Mouse (Mus musculus): ENCODE measurements around the gene Gpr146. TPM values are rescaled to one million over a fixed set of nuclear protein-coding genes. Genes with fewer than 3 reads are reported as not detected.

Gene Gpr146
- polyA plus RNA-seq, 1 experiment, result not detected

DNA sequence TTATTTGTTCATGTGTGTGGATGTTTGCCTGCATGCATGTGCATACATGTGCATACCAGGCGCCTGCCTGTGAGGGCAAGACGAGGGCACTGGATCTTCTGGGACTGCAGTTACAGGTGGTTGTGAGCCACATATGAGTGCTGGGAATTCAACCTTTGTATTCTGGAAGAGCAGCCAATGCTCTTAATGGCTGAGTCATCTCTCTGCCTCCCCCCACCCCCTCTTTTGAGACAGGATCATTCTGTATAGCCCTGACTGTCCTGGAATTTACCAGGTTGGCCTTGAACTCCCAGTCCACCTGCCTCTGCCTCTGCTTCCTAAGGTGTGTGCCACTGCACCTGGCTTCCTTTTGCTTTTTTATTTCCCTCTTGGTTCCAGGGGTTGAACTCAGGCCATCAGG, 2.7 kb upstream of the Gpr146 start:
- Histone ChIP-seq H3K4me1 (ENCODE audit: control insufficient read depth, insufficient read depth, low read length) (peaks cover 34% of the 10 kb centered on the region), H3K27ac (ENCODE audit: insufficient read depth, low read depth, low read length) (no peak overlapping the region), H3K4me3 (ENCODE audit: insufficient read depth, low read depth, low read length) (no peak overlapping the region)
- TF ChIP-seq POLR2A (IDR thresholded peaks at IDR 0.05; ENCODE audit: insufficient read depth, low read depth, low read length) (no peak), CTCF (IDR thresholded peaks at IDR 0.05; ENCODE audit: insufficient read depth, low read depth, low read length) (no peak)
- 85% methylated on average over 2 of the region's 2 CpGs for WGBS

DNA sequence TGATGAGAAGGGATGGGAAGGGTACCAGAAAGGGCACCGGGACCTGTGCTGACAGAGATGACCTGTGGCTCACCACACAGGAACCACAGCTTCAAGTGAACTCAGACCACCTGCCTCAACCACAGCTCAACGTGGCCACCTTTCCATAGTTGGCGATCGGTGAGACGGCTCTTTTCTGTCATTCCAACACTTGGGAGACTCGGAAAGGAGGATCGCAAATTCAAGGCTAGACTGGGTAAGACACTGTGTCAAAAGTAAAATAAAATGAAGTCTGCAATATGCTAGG, 717 bp downstream of the Gpr146 start:
- TF ChIP-seq POLR2A (IDR thresholded peaks at IDR 0.05; ENCODE audit: insufficient read depth, low read depth, low read length), result no peak
- no peak for TF ChIP-seq CTCF (IDR thresholded peaks at IDR 0.05; ENCODE audit: insufficient read depth, low read depth, low read length)
- Histone ChIP-seq H3K4me3 (ENCODE audit: insufficient read depth, low read depth, low read length) (no peak overlapping the region), H3K27ac (ENCODE audit: insufficient read depth, low read depth, low read length) (no peak overlapping the region), H3K4me1 (ENCODE audit: control insufficient read depth, insufficient read depth, low read length) (peaks cover 46% of the 10 kb centered on the region)
- WGBS, result 92% methylated on average over 7 of the region's 7 CpGs

DNA sequence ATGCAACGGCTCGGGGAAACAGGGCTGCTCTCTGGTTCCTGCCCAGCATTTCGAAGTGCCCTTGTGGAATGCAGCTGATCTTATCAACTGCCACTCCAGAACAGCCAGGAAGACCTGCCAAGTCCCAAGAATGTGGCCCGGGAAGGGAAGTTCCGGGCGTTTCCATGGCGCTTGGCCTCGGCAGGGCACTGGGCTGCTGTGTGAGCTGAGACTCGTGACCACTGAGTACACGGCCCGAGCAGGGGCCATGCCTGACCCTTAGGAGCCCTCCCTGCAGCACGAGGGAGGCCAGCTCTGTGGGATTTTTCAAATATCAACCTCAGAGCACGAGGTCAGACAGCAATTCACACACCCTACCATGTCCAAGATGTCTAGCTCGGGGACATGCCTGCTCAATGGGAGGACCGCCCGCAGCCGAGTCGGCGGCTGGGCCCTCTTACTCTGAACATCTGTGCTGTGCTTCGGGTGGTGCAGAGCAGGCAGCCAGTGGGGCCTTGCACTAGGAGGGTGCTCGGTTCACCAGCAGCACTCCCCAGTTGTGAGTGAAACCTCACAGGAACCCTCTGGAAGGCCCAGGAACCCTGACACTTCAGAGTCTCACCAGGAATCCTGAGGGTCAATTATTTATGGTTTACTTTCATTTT, 1.6 kb downstream of the Gpr146 start:
- whole genome bisulfite sequencing, result 72% methylated on average over 21 of the region's 21 CpGs
- no peak overlapping the region for H3K4me3 ChIP-seq (ENCODE audit: insufficient read depth, low read depth, low read length)
- TF ChIP-seq CTCF (IDR thresholded peaks at IDR 0.05; ENCODE audit: insufficient read depth, low read depth, low read length) (no peak), POLR2A (IDR thresholded peaks at IDR 0.05; ENCODE audit: insufficient read depth, low read depth, low read length) (no peak)
- H3K27ac ChIP-seq (ENCODE audit: insufficient read depth, low read depth, low read length), result peak overlapping the region; percentile 59
- H3K4me1 ChIP-seq (ENCODE audit: control insufficient read depth, insufficient read depth, low read length), result peaks cover 51% of the 10 kb centered on the region

DNA sequence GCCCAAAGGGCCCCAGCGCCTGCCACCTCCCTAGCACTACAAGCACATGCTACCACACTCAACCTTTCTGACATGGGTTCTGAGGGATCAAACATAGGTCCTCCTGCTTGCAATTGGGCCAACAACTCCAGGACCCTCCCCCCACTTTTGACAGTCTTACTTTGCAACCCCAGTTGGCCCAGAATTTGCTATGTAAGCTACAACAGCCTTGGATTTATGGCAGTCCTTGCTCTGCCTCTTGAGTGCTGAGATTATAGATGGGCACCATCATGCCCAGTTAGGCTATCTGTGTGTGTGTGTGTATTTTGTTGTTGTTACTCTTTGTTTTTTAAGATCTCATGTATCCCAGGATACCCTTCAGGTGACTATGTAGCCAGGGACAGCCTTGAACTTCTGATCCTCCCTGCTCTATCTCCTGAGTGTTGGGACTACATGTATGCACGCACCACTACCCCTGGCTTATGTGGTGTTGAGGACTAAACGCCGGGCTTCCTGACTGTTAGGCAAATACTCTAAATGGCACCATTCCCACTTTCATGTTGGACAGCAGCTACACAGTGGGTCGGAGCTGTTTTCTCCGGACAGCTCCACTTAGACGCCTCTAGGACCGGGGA, 2.4 kb downstream of the Gpr146 start:
- 34% methylated on average over 8 of the region's 8 CpGs for WGBS
- peaks cover 51% of the 10 kb centered on the region for H3K4me1 ChIP-seq (ENCODE audit: control insufficient read depth, insufficient read depth, low read length)
- peak overlapping the region; percentile 68 for H3K4me3 ChIP-seq (ENCODE audit: insufficient read depth, low read depth, low read length)
- TF ChIP-seq POLR2A (IDR thresholded peaks at IDR 0.05; ENCODE audit: insufficient read depth, low read depth, low read length), result no peak
- no peak for TF ChIP-seq CTCF (IDR thresholded peaks at IDR 0.05; ENCODE audit: insufficient read depth, low read depth, low read length)
- H3K27ac ChIP-seq (ENCODE audit: insufficient read depth, low read depth, low read length), result peak overlapping the region; percentile 24; the same call in 1 of the 2 replicates

GRCm38 (mm10) chr5:139380385-139381248, 3.1 kb downstream of the Gpr146 start:
- H3K4me1 ChIP-seq (ENCODE audit: control insufficient read depth, insufficient read depth, low read length), result peaks cover 51% of the 10 kb centered on the region
- 4% methylated on average over 73 of the region's 73 CpGs for WGBS
- peak overlapping the region; percentile 24; the same call in 1 of the 2 replicates for H3K27ac ChIP-seq (ENCODE audit: insufficient read depth, low read depth, low read length)
- peak overlapping the region; percentile 68 for H3K4me3 ChIP-seq (ENCODE audit: insufficient read depth, low read depth, low read length)
- TF ChIP-seq CTCF (IDR thresholded peaks at IDR 0.05; ENCODE audit: insufficient read depth, low read depth, low read length) (no peak), POLR2A (IDR thresholded peaks at IDR 0.05; ENCODE audit: insufficient read depth, low read depth, low read length) (no peak)

- Histone ChIP-seq H3K4me3 (ENCODE audit: insufficient read depth, low read depth, low read length) (no peak overlapping the region), H3K4me1 (ENCODE audit: control insufficient read depth, insufficient read depth, low read length) (peaks cover 51% of the 10 kb centered on the region), H3K27ac (ENCODE audit: insufficient read depth, low read depth, low read length) (peak overlapping the region; percentile 59)
- WGBS, result 63% methylated on average over 18 of the region's 18 CpGs
- no peak for TF ChIP-seq POLR2A (IDR thresholded peaks at IDR 0.05; ENCODE audit: insufficient read depth, low read depth, low read length)
- TF ChIP-seq CTCF (IDR thresholded peaks at IDR 0.05; ENCODE audit: insufficient read depth, low read depth, low read length), result no peak
These were observed 4.4 kb downstream of the Gpr146 start for GRCm38 (mm10) chr5:139381586-139382513.

DNA sequence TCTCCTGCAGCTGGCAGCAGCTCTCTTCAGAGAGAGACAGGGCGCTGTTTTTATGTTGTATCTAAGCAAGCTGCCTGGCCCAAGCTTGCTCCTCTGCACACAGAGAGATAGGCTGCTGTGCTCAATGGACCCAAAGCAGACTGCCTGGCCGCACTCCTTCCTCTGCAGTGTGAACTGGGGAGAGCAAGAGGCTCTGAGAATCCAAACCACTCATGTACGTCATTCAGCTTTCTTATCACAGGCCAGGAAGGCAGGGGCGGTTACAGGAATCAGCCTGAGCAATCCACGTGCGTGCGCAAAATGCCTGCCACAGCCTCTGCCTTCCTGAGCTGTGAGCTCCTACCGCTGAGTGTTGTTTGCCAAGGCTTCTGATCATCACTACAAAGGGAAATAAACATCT, 5.3 kb downstream of the Gpr146 start:
- Histone ChIP-seq H3K4me1 (ENCODE audit: control insufficient read depth, insufficient read depth, low read length) (peaks cover 50% of the 10 kb centered on the region), H3K4me3 (ENCODE audit: insufficient read depth, low read depth, low read length) (no peak overlapping the region), H3K27ac (ENCODE audit: insufficient read depth, low read depth, low read length) (peak overlapping the region; percentile 22)
- WGBS, result 33% methylated on average over 8 of the region's 8 CpGs
- no peak for TF ChIP-seq POLR2A (IDR thresholded peaks at IDR 0.05; ENCODE audit: insufficient read depth, low read depth, low read length)
- TF ChIP-seq CTCF (IDR thresholded peaks at IDR 0.05; ENCODE audit: insufficient read depth, low read depth, low read length), result no peak

DNA sequence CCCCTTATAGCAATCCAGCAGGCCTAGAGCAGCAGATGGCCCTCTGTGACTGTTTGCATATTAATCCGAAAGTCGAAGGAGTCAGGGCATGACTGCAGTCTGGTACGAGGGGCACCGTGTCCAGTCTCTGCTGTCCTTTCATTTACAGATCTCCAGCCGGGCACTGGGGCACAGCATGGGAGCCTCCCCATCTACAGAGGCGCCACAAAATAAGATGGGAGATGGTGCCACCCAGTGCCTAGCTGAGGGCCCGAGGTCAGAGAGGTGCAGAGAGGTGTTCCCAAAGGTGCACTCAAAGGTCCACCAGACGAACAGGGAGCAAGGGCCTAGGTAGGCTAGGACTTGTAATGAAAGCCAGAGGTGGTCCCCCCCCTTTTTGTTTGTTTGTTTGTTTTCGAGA, 5.7 kb downstream of the Gpr146 start:
- H3K27ac ChIP-seq (ENCODE audit: insufficient read depth, low read depth, low read length), result peak overlapping the region; percentile 22

More for the DNA sequence above, 5.7 kb downstream of the Gpr146 start:
- WGBS, result 73% methylated on average over 9 of the region's 9 CpGs
- peaks cover 50% of the 10 kb centered on the region for H3K4me1 ChIP-seq (ENCODE audit: control insufficient read depth, insufficient read depth, low read length)
- TF ChIP-seq POLR2A (IDR thresholded peaks at IDR 0.05; ENCODE audit: insufficient read depth, low read depth, low read length) (no peak), CTCF (IDR thresholded peaks at IDR 0.05; ENCODE audit: insufficient read depth, low read depth, low read length) (no peak)
- H3K4me3 ChIP-seq (ENCODE audit: insufficient read depth, low read depth, low read length), result no peak overlapping the region
